Mouse (Mus musculus): ENCODE measurements around the gene Tmco4.
"Not testable (repeated sequence)": the region's sequence is repeated elsewhere in the genome, so short reads cannot be mapped to it uniquely, and the experiment has no call there.

The Tmco4 gene

DNA sequence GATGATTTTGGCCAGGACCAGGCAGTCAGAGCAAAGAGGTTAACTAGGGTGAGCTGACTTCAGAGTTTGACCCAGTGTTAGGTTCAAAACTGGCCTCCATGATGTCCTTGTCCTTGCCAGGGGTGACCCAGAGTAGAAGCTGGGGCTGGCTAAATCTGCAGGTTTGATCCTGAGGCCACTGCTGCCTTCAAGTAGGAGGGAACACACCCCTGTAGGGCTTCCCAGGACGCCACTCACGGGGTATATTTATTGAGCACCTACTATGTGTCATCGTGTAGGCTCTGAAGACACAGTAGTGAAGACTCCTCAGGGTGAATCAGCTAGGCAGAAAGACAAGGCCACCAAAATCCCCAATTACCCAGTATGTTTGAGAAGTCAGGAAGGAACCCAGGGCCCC is 1.0 kb downstream of the Tmco4 start:
- no peak for DNase-seq (ENCODE audit: low read depth, low spot score)

DNA sequence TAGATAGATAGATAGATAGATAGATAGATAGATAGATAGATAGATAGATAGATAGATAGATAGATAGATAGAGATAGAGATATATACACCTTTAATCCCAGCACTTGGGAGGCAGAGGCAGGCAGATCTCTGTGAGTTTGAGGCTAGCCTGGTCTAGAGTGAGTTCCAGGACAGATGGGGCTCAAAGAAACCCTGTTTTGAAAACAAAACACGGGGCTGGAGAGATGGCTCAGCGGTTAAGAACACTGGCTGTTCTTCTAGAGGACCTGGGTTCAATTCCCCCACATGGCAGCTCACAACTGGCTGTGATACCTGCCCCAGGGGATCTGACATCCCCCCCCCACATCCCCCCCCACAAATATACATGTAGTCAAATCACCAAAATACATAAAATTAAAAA is 1.9 kb downstream of the Tmco4 start:
- not testable (repeated sequence) for DNase-seq (ENCODE audit: low read depth, low spot score)

DNA sequence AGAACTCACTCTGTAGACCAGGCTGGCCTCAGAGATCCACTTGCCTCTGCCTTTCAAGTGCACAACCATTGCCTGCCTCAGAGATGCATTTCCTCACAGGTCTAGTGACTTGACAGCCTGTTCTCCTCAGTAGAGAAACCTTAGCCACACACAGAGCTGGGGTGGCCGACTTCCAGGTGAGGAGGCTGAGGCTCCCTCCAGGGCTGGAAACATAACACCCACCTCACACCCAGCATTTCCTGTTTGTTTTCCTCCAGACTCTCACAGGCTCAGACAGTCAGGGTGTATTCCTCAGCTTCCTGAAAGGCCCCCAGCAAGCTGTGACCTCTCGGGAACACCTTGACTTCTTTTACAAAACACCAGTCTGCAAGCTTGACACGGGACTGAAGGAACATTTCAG is 2.5 kb downstream of the Tmco4 start:
- DNase-seq (ENCODE audit: low read depth, low spot score) = peak; percentile 17

GRCm38 (mm10) chr4:138976046-138976445 is 3.4 kb downstream of the Tmco4 start:
- DNase-seq (ENCODE audit: low read depth, low spot score) = peak; percentile 42

- no peak for DNase-seq (ENCODE audit: low read depth, low spot score)
Observed at GRCm38 (mm10) chr4:138980021-138980420, 7.3 kb downstream of the Tmco4 start.

- no peak for DNase-seq (ENCODE audit: low read depth, low spot score)
Observed at GRCm38 (mm10) chr4:138980771-138981420, 8.2 kb downstream of the Tmco4 start.

DNA sequence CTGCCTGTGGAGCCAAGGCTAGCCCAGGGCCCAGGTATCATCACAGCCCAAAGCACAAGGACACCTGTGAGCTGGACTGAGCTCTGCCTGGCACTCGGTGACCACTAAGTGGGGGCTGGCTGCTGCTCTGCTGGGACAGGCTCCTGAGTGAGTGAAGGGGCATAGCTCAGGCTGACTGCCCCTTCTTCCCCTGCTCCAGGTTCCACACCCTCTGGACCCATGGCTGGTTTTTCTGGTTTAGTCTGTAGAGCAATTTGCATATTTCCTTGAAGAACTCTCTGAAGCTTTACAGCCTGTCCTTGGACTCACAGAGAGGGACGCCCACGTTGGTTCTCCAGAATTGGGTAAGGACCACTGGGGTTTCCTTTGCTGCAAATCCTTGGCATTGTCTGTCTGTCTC is 10.7 kb downstream of the Tmco4 start:
- DNase-seq (ENCODE audit: low read depth, low spot score) = no peak

DNA sequence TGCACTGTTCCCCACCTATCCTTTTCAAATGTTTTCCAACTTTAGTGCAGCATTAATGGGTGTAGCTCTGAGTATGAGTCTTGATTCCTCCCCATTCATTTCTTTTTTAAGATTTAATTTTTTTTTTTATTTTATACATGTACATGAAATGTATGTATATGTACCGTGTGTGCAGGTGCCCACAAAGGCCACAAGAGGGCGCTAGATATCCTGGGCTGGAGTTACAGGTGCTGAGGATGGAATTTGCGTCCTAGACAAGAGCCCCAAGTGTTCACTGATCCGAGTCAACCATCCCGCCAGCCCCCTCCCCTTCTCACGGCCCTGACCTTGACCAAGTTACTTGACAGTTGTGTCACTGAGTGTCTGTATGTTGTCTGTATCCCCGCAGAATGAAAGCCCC is 12.1 kb downstream of the Tmco4 start:
- no peak for DNase-seq (ENCODE audit: low read depth, low spot score)

- DNase-seq (ENCODE audit: low read depth, low spot score) = no peak
Observed at GRCm38 (mm10) chr4:138986280-138986679, 13.6 kb downstream of the Tmco4 start.

DNA sequence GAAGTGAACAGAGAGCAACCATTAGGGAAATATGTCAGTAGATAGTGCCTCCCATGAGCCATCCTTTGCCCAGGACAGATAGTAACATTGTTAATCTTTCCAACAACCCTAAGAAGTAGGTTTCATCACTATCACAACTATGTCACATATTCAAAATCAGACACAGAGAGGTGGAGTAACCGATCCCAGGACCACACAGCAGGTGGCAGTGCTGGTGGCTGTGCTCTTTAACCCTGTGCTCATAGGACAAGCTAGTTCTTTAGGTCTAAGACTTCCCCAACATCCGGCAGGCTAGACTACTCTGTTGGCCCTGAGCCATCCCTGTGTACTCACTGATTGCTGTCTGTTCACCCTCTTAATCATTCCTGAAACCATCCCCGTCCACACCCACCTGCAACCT is 21.7 kb downstream of the Tmco4 start:
- DNase-seq (ENCODE audit: low read depth, low spot score) = no peak

GRCm38 (mm10) chr4:138996410-138996809 is 23.7 kb downstream of the Tmco4 start:
- peak; percentile 20 for DNase-seq (ENCODE audit: low read depth, low spot score)

DNA sequence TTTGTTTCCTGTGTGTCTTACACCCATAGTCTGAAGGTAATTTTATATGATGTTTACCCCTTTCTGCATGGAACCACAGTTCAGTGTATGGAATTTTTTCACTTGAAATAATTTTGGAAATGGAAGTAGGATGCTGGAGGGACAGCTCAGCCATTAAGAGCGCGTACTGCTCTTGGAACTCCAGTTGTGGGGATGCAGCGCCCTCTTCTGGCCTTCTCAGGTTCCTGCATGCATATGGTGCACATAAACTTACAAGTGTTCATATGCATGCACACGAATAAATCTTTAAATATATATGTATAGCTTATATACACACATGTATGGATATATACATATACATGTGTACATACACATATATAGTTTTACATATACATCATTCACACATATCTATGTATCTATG is 24.4 kb downstream of the Tmco4 start:
- no peak for DNase-seq (ENCODE audit: low read depth, low spot score)

GRCm38 (mm10) chr4:138998611-138999010 is 25.9 kb downstream of the Tmco4 start:
- DNase-seq (ENCODE audit: low read depth, low spot score) = no peak

- DNase-seq (ENCODE audit: low read depth, low spot score) = no peak
Observed at GRCm38 (mm10) chr4:139001026-139001425, 28.3 kb downstream of the Tmco4 start.

- DNase-seq (ENCODE audit: low read depth, low spot score) = no peak
Observed at GRCm38 (mm10) chr4:139001433-139001832, 28.7 kb downstream of the Tmco4 start.

DNA sequence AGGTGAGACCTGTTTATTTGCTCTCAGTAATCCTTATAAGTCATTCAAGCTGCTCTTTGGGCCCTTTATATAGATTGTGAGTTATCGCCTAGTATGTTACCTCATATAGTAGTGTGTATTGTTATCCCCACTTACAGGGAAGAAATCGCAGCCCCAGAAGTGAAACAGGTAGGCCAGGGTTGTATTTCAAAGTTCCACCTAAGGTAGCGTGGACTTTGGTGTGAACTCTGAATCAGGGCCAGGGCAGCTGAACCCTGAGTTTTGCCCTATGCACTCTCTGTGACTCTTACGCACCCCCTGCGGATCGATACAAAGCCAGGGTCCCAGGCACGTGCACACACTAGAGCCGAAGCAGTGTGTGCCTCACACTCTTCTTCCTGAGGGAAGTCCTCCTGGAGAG is 31.4 kb downstream of the Tmco4 start:
- no peak for DNase-seq (ENCODE audit: low read depth, low spot score)

GRCm38 (mm10) chr4:139005214-139005613 is 32.5 kb downstream of the Tmco4 start:
- DNase-seq (ENCODE audit: low read depth, low spot score) = no peak

- no peak for DNase-seq (ENCODE audit: low read depth, low spot score)
Observed at GRCm38 (mm10) chr4:139007353-139007752, 34.7 kb downstream of the Tmco4 start.

DNA sequence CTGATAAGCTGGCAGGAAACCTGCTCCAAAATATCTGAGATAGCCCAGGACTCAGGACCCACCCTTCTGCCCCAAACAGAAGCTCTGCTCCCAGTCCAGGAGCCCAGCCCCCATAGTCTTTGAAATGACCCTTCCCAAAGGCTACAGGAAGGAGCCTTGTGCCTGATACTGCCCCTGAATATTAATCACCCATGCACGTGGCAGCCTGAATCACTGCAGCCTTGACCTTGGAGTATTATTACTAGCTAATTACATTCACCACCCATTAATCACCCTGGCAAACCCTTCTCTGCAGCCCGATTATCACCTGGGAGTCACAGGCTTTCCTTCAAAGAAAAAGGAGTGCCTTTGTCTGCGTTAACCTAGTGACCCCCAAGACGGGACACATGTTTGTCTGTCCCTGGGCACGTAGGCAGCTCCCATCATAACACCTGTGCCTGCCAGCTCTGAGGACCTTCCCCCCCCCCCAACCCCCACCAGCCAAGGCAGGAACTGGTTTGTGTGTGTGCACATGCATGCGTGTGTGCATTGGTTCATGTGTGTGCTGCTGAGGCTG is 35.4 kb downstream of the Tmco4 start:
- DNase-seq (ENCODE audit: low read depth, low spot score) = no peak

DNA sequence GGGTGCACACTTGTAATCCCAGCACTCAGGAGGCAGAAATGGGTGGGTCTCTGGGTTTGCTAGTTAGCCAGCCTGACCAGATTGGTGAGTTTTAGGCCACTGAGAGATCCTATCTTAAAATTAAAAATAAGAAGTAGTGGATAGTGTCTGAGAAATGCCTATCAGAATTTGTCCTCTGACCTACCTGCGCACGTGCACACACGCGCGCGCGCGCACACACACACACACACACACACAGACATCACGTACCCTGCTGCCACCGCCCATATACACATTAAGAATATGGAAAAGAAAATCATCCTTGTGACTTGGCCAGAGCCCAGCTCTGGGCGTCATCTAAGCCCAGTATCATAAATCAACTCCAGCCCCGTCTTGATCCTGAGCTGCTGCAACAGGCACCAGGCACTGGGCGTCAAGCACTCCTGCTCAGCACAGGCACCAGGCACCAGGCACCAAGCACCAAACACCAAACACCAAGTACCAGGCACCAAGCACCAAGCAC is 38.6 kb downstream of the Tmco4 start:
- DNase-seq (ENCODE audit: low read depth, low spot score) = no peak

GRCm38 (mm10) chr4:139013281-139013680 is 40.6 kb downstream of the Tmco4 start:
- DNase-seq (ENCODE audit: low read depth, low spot score) = no peak

- peak; percentile 26 for DNase-seq (ENCODE audit: low read depth, low spot score)
Observed at GRCm38 (mm10) chr4:139014793-139015192, 42.1 kb downstream of the Tmco4 start.

DNA sequence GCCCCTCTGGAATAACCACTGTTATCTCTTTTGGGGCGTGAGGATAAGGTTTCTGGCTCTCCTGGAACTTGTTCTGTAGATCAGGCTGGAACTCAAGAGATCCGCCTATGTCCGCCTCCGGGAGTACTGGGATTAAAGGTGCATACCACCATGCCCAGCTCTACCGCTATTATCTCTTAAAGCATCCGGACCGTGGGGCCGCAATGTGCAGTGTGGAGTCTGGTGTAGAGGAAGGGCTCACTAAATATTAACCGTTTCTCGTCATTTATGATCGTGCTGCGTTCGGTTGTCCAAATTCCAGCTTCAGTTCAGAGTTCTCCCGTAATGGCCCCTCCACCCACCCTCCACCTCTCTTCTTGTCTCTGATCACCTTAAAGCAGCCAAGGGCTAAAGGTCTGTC is 45.7 kb downstream of the Tmco4 start:
- no peak for DNase-seq (ENCODE audit: low read depth, low spot score)

DNA sequence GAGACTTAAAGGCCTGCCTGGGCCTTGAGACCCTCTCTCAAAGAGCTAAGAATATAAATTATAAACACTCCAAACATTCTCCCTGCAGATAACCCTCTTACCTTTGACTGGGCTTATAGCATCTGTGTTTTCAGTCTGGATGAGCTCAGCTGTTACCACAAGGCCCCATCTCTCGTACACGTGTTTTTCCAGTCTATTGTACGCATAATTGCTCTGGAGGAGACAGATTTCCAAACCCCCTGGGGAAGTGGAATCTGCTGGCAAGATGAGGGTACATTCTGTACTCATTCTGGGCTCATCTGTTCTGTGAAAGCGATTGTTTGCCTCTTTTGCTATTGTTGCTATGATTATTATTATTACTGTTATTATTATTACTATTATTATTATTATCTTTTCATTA is 46.3 kb downstream of the Tmco4 start:
- DNase-seq (ENCODE audit: low read depth, low spot score) = no peak
